Mouse (Mus musculus): ENCODE measurements around the gene Gm20854.
"Not testable (repeated sequence)": the region's sequence is repeated elsewhere in the genome, so short reads cannot be mapped to it uniquely, and the experiment has no call there.

The Gm20854 gene

DNA sequence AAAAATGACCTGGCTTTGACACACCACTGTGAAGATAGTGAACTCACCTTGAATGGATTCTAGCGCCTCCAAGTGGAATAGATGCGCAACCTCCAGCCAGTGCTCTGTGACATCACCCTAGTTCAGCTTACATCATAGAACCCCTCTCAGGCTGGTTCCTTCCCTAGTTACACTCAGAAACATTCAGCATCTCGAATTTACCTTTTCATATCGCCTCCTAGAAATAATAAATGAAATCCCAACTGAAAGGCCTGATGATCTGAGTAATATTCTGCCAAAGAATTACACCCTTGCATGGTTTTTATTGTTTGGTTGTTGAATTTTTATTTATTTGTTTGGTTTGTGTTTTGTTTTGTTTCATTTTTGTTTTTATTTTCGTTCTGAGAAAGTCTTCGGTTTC, at the start of gene Gm20854:
Gene Gm20854, minus strand, starts transcription at position 101 of the 400 bp plus-strand sequence.
- DNase-seq (ENCODE audit: low read depth, low spot score): not testable (repeated sequence)
